Mouse (Mus musculus) midbrain, postnatal 0 days (tissue): ENCODE measurements around the gene Fbxw24. TPM values are rescaled to one million over a fixed set of nuclear protein-coding genes. Genes with fewer than 3 reads are reported as not detected.
"Not testable (repeated sequence)": the region's sequence is repeated elsewhere in the genome, so short reads cannot be mapped to it uniquely, and the experiment has no call there.

ENCODE experiments used
- ATAC-seq: fragments of 200-750 bp; cut with Nextera tagmentation; 2 replicates; pipeline ENCODE4 v1.8.0; 2017; ENCODE audit warnings: moderate number of reproducible peaks, mild to moderate bottlenecking, moderate TSS enrichment, moderate library complexity; ENCODE audit not compliant: low FRiP score
- DNase-seq: peaks from one replicate; pipeline ENCODE4 v3.0.0-alpha.2; 2015; ENCODE audit warnings: low spot score
- H3K27ac ChIP-seq: fragments of 300-500 bp; sonication (generic); 2 replicates; pipeline ENCODE4 v1.5.1; 2014; ENCODE audit warnings: low read depth, mild to moderate bottlenecking, low read length, mixed read lengths
- H3K27me3 ChIP-seq: fragments of 300-500 bp; sonication (generic); 2 replicates; pipeline ENCODE4 v1.6.1; 2014; ENCODE audit warnings: low read length, control low read depth, mixed read lengths; ENCODE audit not compliant: insufficient read depth
- H3K36me3 ChIP-seq: fragments of 300-500 bp; sonication (generic); 2 replicates; pipeline ENCODE4 v1.6.1; 2014; ENCODE audit warnings: low read length, control low read depth, mixed read lengths; ENCODE audit not compliant: insufficient read depth
- H3K4me1 ChIP-seq: fragments of 300-500 bp; sonication (generic); 2 replicates; pipeline ENCODE4 v1.6.1; 2014; ENCODE audit warnings: mild to moderate bottlenecking, control low read depth, antibody characterized with exemption, low read length, mixed read lengths; ENCODE audit not compliant: insufficient read depth
- H3K4me2 ChIP-seq: fragments of 300-500 bp; sonication (generic); 2 replicates; pipeline ENCODE4 v1.6.1; 2014; ENCODE audit warnings: low read depth, mild to moderate bottlenecking, low read length, mixed read lengths; ENCODE audit not compliant: poor library complexity, severe bottlenecking
- H3K4me3 ChIP-seq: fragments of 300-500 bp; sonication (generic); 2 replicates; pipeline ENCODE4 v1.5.1; 2014; ENCODE audit warnings: low read depth, mild to moderate bottlenecking, low read length, moderate library complexity
- H3K9ac ChIP-seq: fragments of 300-500 bp; sonication (generic); replicated peaks from 2 replicates; pipeline ENCODE4 v1.6.1; 2014; ENCODE audit warnings: mild to moderate bottlenecking, low read length, moderate library complexity, mixed read lengths; ENCODE audit not compliant: poor library complexity, severe bottlenecking
- H3K9me3 ChIP-seq: fragments of 300-500 bp; sonication (generic); 2 replicates; pipeline ENCODE4 v1.6.1; 2016; ENCODE audit warnings: low read length, control low read depth
- CTCF ChIP-seq: IDR thresholded peaks from 2 replicates; pipeline ENCODE4 v1.5.1; 2016; ENCODE audit warnings: antibody characterized with exemption, mild to moderate bottlenecking
- WGBS: fragments of 180-500 bp; shearing (Covaris S2); extraction: QIAGEN DNeasy Blood & Tissue Kit; methylation state at CpG from one replicate; pipeline ENCODE4 v1.1.7; 2014; 5-methylcytosine and 5-hydroxymethylcytosine counted together
- polyA plus RNA-seq: library from polyadenylated mRNA; unstranded; fragments of >200 nt; fragmentation: Nextera tagmentation; extraction: Ambion mirVana; gene quantifications from 2 replicates; pipeline ENCODE4 v1.2.1, GENCODE M21; 2015
- total RNA-seq: library from RNA; depleted of rRNA; stranded (reverse); fragments of >200 nt; gene quantifications from 2 replicates; pipeline ENCODE4 v1.2.3, GENCODE M21; 2014; rRNA removed

Fbxw24 gene
- total RNA-seq (0.19 TPM in 1 of 2 replicates, not detected in the other), polyA plus RNA-seq (0.17 TPM in 1 of 2 replicates, not detected in the other)

GRCm38 (mm10) chr9:109625957-109626356 is at the start of gene Fbxw24:
Fbxw24 (minus strand) TSS chr9:109626057.
- H3K36me3 ChIP-seq, H3K4me1 ChIP-seq, DNase-seq, H3K4me2 ChIP-seq, H3K27me3 ChIP-seq, ATAC-seq, H3K27ac ChIP-seq, H3K9me3 ChIP-seq, H3K4me3 ChIP-seq, H3K9ac ChIP-seq: not testable (repeated sequence)
- 76% methylated on average over 2 of the region's 2 CpGs for WGBS

GRCm38 (mm10) chr9:109664552-109664951 is 38.7 kb upstream of the Fbxw24 start, which contains the start of gene Fbxw25:
Fbxw25 (minus strand) TSS chr9:109664652.
- H3K27ac ChIP-seq, H3K4me2 ChIP-seq, DNase-seq, H3K9me3 ChIP-seq, H3K27me3 ChIP-seq, H3K4me3 ChIP-seq, ATAC-seq, H3K36me3 ChIP-seq, H3K4me1 ChIP-seq, H3K9ac ChIP-seq: not testable (repeated sequence)
- WGBS = 76% methylated on average over 2 of the region's 2 CpGs

- 46% methylated on average over 5 of the region's 5 CpGs for WGBS
- not testable (repeated sequence) for H3K4me3 ChIP-seq, H3K4me2 ChIP-seq, H3K27me3 ChIP-seq, H3K9ac ChIP-seq, H3K9me3 ChIP-seq, H3K27ac ChIP-seq, ATAC-seq, H3K4me1 ChIP-seq, H3K36me3 ChIP-seq
- peak; percentile 35 for DNase-seq
- TF ChIP-seq CTCF = peak; percentile 54
Measured at GRCm38 (mm10) chr9:109606837-109607236, 19.0 kb downstream of the Fbxw24 start.

GRCm38 (mm10) chr9:109602128-109602527 is 23.7 kb downstream of the Fbxw24 start:
- ATAC-seq, H3K9me3 ChIP-seq, DNase-seq, H3K4me1 ChIP-seq, H3K4me2 ChIP-seq, H3K4me3 ChIP-seq, H3K9ac ChIP-seq, H3K27me3 ChIP-seq, H3K36me3 ChIP-seq, H3K27ac ChIP-seq: not testable (repeated sequence)
- 61% methylated on average over 2 of the region's 2 CpGs for WGBS

GRCm38 (mm10) chr9:109597226-109597625 is 28.6 kb downstream of the Fbxw24 start:
- H3K36me3 ChIP-seq = no peaks in the 10 kb centered on the region
- no peak overlapping the region for H3K4me2 ChIP-seq
- no peaks in the 10 kb centered on the region for H3K4me1 ChIP-seq
- no peak overlapping the region for H3K9ac ChIP-seq
- ATAC-seq = no peak
- H3K9me3 ChIP-seq = no peaks in the 10 kb centered on the region
- DNase-seq = no peak
- TF ChIP-seq CTCF = no peak
- H3K4me3 ChIP-seq = no peak overlapping the region
- no peaks in the 10 kb centered on the region for H3K27me3 ChIP-seq
- H3K27ac ChIP-seq = no peak overlapping the region

- DNase-seq (no peak), ATAC-seq (no peak)
- H3K36me3 ChIP-seq = no peaks in the 10 kb centered on the region
- H3K27me3 ChIP-seq = no peaks in the 10 kb centered on the region
- no peak overlapping the region for H3K9ac ChIP-seq
- no peaks in the 10 kb centered on the region for H3K9me3 ChIP-seq
- H3K4me1 ChIP-seq = no peaks in the 10 kb centered on the region
- WGBS = 78% methylated on average over 2 of the region's 2 CpGs
- no peak overlapping the region for H3K4me2 ChIP-seq
- no peak overlapping the region for H3K27ac ChIP-seq
- H3K4me3 ChIP-seq = no peak overlapping the region
- TF ChIP-seq CTCF = no peak
Measured at GRCm38 (mm10) chr9:109594866-109595265, 31.0 kb downstream of the Fbxw24 start.

- ATAC-seq = not testable (repeated sequence)
- WGBS = 91% methylated on average over 4 of the region's 4 CpGs
Measured at GRCm38 (mm10) chr9:109568162-109568561, 57.7 kb downstream of the Fbxw24 start, which contains the start of gene Fbxw15. Fbxw15 (minus strand) TSS chr9:109568262.

More at GRCm38 (mm10) chr9:109568162-109568561, 57.7 kb downstream of the Fbxw24 start, which contains the start of gene Fbxw15:
- not testable (repeated sequence) for H3K9ac ChIP-seq, H3K27me3 ChIP-seq, H3K4me2 ChIP-seq, DNase-seq, H3K36me3 ChIP-seq, H3K4me3 ChIP-seq, H3K27ac ChIP-seq, H3K4me1 ChIP-seq, H3K9me3 ChIP-seq
